Mouse (Mus musculus) lung, embryonic 14.5 days (tissue): ENCODE results near the gene Trat1. TPM values are rescaled to one million over a fixed set of nuclear protein-coding genes. Genes with fewer than 3 reads are reported as not detected.

Source experiments
- ATAC-seq: fragments of 200-750 bp; cut with Nextera tagmentation; 2 replicates; pipeline ENCODE4 v1.8.0; 2017; ENCODE audit warnings: mild to moderate bottlenecking, moderate TSS enrichment, moderate library complexity; ENCODE audit not compliant: insufficient read depth
- DNase-seq: peaks from one replicate; pipeline ENCODE4 v3.0.0-alpha.2; 2015
- H3K27ac ChIP-seq: fragments of 300-500 bp; sonication (generic); 2 replicates; pipeline ENCODE4 v1.5.1; 2014; ENCODE audit warnings: low read depth, mild to moderate bottlenecking, moderate library complexity
- H3K27me3 ChIP-seq: fragments of 300-500 bp; sonication (generic); 2 replicates; pipeline ENCODE4 v1.6.1; 2014; ENCODE audit warnings: low read length, control low read depth; ENCODE audit not compliant: insufficient read depth
- H3K36me3 ChIP-seq: fragments of 300-500 bp; sonication (generic); 2 replicates; pipeline ENCODE4 v1.6.1; 2014; ENCODE audit warnings: control low read depth; ENCODE audit not compliant: insufficient read depth
- H3K4me1 ChIP-seq: fragments of 300-500 bp; sonication (generic); 2 replicates; pipeline ENCODE4 v1.6.1; 2014; ENCODE audit warnings: antibody characterized with exemption, control low read depth; ENCODE audit not compliant: insufficient read depth
- H3K4me2 ChIP-seq: fragments of 300-500 bp; sonication (generic); 2 replicates; pipeline ENCODE4 v1.6.1; 2014; ENCODE audit warnings: mild to moderate bottlenecking
- H3K4me3 ChIP-seq: fragments of 300-500 bp; sonication (generic); 2 replicates; pipeline ENCODE4 v1.5.1; 2014; ENCODE audit warnings: low read depth, low read length
- H3K9ac ChIP-seq: fragments of 300-500 bp; sonication (generic); 2 replicates; pipeline ENCODE4 v1.6.1; 2014
- H3K9me3 ChIP-seq: fragments of 300-500 bp; sonication (generic); 2 replicates; pipeline ENCODE4 v1.6.1; 2016; ENCODE audit warnings: low read depth, low read length, control low read depth
- CTCF ChIP-seq: IDR thresholded peaks from 2 replicates; pipeline ENCODE4 v1.5.1; 2016; ENCODE audit warnings: antibody characterized with exemption, low read depth
- WGBS: fragments of 180-500 bp; shearing (Covaris S2); extraction: QIAGEN DNeasy Blood & Tissue Kit; methylation state at CpG from one replicate; pipeline ENCODE4 v1.1.7; 2014; 5-methylcytosine and 5-hydroxymethylcytosine counted together
- polyA plus RNA-seq: library from polyadenylated mRNA; unstranded; fragments of >200 nt; fragmentation: Nextera tagmentation; extraction: Ambion mirVana; gene quantifications from 2 replicates; pipeline ENCODE4 v1.2.1, GENCODE M21; 2014

Trat1 gene
- polyA plus RNA-seq, 1 experiment from 2014 or later, result not detected

DNA sequence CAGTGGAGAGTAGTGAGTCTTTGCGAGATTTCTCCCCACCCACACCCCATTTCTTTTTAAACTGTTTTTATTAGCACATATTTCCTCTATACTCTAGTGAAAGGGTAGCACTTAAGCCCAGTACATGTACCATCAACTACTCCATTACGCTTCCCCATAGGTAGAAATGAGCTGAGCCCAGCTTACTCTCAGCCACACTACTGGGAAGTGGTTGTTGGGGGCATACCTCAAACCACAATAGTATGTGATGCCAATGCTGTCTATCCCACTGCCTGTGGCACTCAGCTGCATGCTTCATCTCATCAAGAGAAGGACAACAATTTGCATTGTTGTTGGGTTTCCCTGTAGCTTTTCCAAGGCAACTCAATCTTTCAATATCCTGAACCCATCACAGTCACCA is 29.1 kb upstream of the Trat1 start:
- DNase-seq (no peak), ATAC-seq (no peak)
- 90% methylated on average over 2 of the region's 2 CpGs for WGBS
- no peak overlapping the region for H3K4me2 ChIP-seq
- H3K9me3 ChIP-seq, result no peaks in the 10 kb centered on the region
- no peaks in the 10 kb centered on the region for H3K4me1 ChIP-seq
- H3K36me3 ChIP-seq, result no peaks in the 10 kb centered on the region
- H3K27ac ChIP-seq, result no peak overlapping the region
- no peak overlapping the region for H3K9ac ChIP-seq
- TF ChIP-seq CTCF, result no peak
- no peak overlapping the region for H3K4me3 ChIP-seq
- H3K27me3 ChIP-seq, result no peaks in the 10 kb centered on the region

DNA sequence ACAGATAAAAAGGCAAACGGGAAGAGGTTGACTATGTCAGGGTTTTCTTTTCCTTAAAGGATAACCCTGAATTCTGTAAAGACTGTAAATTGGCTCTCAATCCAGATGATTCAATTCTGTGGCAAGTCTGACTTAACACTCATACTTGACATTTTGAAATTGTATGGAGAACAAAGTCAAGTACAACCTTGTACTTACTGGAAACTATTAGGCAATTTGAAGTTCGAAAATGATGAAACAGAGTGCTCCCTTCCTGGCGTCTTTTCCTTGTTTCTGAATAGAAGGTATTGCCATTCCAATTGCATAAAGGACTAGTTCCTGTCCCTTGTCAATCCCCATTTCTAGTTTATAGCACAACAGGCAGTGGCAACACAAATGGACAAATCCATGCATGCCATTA is 27.6 kb upstream of the Trat1 start:
- TF ChIP-seq CTCF, result no peak
- Histone ChIP-seq H3K9me3 (no peaks in the 10 kb centered on the region), H3K27ac (no peak overlapping the region), H3K36me3 (no peaks in the 10 kb centered on the region), H3K27me3 (no peaks in the 10 kb centered on the region), H3K4me1 (no peaks in the 10 kb centered on the region), H3K9ac (no peak overlapping the region), H3K4me2 (no peak overlapping the region), H3K4me3 (no peak overlapping the region)
- 80% methylated on average over 3 of the region's 3 CpGs for WGBS
- no peak for DNase-seq
- ATAC-seq, result no peak

DNA sequence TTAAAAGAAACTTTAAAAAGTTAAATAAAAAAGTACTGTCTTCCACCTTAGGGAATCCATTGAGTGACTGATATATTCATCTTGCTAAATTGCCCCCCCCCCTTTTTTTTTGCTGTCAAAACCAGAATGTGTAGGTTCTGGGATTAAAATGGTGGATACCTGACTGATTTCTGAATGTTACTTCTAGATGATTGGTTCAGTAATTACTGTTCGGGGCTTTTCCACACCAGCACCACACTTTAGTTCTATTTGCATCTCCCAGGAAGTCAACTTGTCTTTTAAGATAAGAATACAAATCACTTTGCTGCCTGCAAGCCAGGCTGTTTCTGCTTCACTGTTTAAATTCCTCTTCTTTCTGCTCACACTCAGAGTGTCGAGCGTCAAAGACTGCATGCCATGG is 26.5 kb upstream of the Trat1 start:
- Histone ChIP-seq H3K4me3 (no peak overlapping the region), H3K9me3 (no peaks in the 10 kb centered on the region), H3K4me1 (no peaks in the 10 kb centered on the region), H3K27me3 (no peaks in the 10 kb centered on the region), H3K27ac (no peak overlapping the region), H3K36me3 (no peaks in the 10 kb centered on the region), H3K9ac (no peak overlapping the region), H3K4me2 (no peak overlapping the region)
- no peak for ATAC-seq
- TF ChIP-seq CTCF, result no peak
- DNase-seq, result no peak
- WGBS, result 35% methylated on average over 3 of the region's 3 CpGs

DNA sequence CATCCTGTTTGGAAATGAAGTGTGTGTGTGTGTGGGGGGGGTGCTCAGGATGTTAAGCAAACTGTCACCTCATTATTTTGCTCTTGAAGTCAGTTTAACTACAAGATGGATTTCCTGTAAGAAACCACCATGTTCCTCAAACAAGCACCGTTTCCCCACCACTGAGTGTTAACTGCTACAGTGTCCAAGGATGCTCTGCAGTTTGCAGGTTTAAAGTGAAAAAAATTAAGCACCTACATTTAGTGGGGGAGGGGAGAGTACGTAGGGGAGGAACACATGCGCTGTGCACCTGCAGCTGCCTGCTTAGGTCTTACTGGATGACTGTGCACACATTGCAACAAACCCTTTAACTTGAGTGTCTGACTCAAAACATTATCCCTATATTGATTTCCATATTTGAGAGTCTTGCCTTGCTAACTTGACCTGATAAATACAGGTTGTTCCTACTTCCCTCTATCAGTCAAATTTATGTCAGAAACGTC is 16.9 kb upstream of the Trat1 start:
- H3K9me3 ChIP-seq, result no peaks in the 10 kb centered on the region
- H3K9ac ChIP-seq, result no peak overlapping the region
- no peak for TF ChIP-seq CTCF
- ATAC-seq, result no peak; the same call in 1 of the 2 replicates
- H3K4me1 ChIP-seq, result no peaks in the 10 kb centered on the region
- no peaks in the 10 kb centered on the region for H3K27me3 ChIP-seq
- peak; percentile 26 for DNase-seq
- no peak overlapping the region for H3K4me3 ChIP-seq
- no peaks in the 10 kb centered on the region for H3K36me3 ChIP-seq
- H3K4me2 ChIP-seq, result no peak overlapping the region
- H3K27ac ChIP-seq, result no peak overlapping the region
- 45% methylated on average over 4 of the region's 4 CpGs for WGBS

DNA sequence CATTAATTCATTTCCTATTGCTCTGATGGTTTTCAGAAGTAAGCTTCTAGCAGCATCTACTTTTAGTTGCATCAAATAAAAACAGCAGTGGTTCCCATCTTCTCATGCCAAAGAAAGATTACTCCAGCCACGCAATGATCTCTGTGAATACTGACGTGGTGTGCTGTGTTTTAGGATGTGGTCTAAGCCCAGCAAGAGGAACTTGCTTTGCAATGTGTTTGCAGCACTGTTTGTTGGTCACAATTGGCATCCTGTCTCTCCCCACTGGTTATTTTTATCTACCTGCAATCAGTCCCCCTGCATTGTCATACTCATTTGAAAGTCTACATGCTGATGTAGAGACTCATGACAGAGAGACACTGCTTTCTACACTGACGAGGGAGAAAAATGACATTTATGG is 14.4 kb upstream of the Trat1 start:
- no peak for TF ChIP-seq CTCF
- Histone ChIP-seq H3K4me3 (no peak overlapping the region), H3K9me3 (no peaks in the 10 kb centered on the region), H3K9ac (no peak overlapping the region), H3K4me1 (no peaks in the 10 kb centered on the region), H3K27ac (no peak overlapping the region), H3K27me3 (no peaks in the 10 kb centered on the region), H3K4me2 (no peak overlapping the region), H3K36me3 (no peaks in the 10 kb centered on the region)
- no peak for ATAC-seq
- no peak for DNase-seq
- 57% methylated on average over 3 of the region's 3 CpGs for WGBS

DNA sequence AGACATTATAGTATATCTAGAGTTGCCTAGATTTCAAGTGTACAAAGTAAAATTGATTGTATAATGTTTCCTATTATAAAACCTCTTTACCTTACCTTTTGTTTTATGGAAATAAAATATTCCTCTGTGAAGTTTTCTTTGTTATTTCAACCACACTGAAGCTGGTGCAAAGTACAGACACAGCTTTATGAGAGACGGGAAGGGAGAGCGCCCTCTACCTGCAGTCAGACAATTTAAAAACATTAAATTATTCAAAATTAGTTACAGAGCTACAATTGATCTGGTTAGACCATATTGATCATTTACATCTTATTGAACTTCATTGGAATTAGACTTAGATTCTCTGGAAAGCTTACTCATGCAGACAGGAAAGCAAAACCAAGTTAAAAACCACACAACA is 5.4 kb upstream of the Trat1 start:
- TF ChIP-seq CTCF, result peak; percentile 16; the same call in 1 of the 2 replicates
- DNase-seq, result no peak
- WGBS, result 57% methylated on average over 2 of the region's 2 CpGs

DNA sequence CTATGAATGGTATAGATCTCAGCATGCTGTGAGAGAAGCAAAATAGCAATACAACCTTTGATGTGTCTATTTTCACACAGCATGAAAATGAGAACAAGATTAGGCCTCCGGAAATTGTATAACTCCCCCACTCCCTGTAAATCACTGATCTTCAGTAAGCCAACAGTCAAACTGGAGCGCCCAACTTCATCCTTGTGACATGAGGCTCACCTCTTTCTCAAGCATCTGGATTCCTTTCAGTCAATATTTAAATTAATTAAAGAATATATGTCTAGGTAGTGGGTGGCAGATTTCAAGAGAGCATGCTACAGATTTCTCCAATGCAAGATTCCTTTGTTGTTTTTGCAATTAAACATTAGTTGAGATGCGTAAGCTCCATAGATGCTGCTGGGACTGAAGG is 2.6 kb downstream of the Trat1 start:
- Histone ChIP-seq H3K27ac (no peak overlapping the region), H3K9me3 (no peaks in the 10 kb centered on the region), H3K4me1 (no peaks in the 10 kb centered on the region), H3K27me3 (no peaks in the 10 kb centered on the region), H3K4me2 (no peak overlapping the region), H3K9ac (no peak overlapping the region), H3K4me3 (no peak overlapping the region), H3K36me3 (no peaks in the 10 kb centered on the region)
- DNase-seq (no peak), ATAC-seq (no peak)
- TF ChIP-seq CTCF, result no peak
- 91% methylated on average over 3 of the region's 3 CpGs for WGBS

More for the DNA sequence above, 5.4 kb upstream of the Trat1 start:
- ATAC-seq, result no peak
- no peak overlapping the region for H3K4me2 ChIP-seq
- H3K27me3 ChIP-seq, result no peaks in the 10 kb centered on the region
- no peak overlapping the region for H3K9ac ChIP-seq
- H3K4me3 ChIP-seq, result no peak overlapping the region
- no peak overlapping the region for H3K27ac ChIP-seq
- H3K36me3 ChIP-seq, result no peaks in the 10 kb centered on the region
- no peaks in the 10 kb centered on the region for H3K4me1 ChIP-seq
- no peaks in the 10 kb centered on the region for H3K9me3 ChIP-seq
